Mouse (Mus musculus): Measurements from ENCODE around the gene Oas1h. TPM values are rescaled to one million over a fixed set of nuclear protein-coding genes. Genes with fewer than 3 reads are reported as not detected.

Gene Oas1h
- polyA plus RNA-seq, 1 experiment from 2014 or later, result not detected

- Histone ChIP-seq H3K27ac (ENCODE audit: low read depth, low read length) (no peak overlapping the region), H3K9ac (ENCODE audit: low read depth, low read length) (no peak overlapping the region), H3K36me3 (ENCODE audit: control insufficient read depth, insufficient read depth, low read length) (no peaks in the 10 kb centered on the region), H3K4me1 (ENCODE audit: control insufficient read depth, insufficient read depth, low read length) (no peaks in the 10 kb centered on the region), H3K27me3 (ENCODE audit: control insufficient read depth, insufficient read depth, low read length) (no peaks in the 10 kb centered on the region), H3K4me2 (replicated peaks; ENCODE audit: low read depth, low read length) (no peak overlapping the region), H3K9me3 (ENCODE audit: control insufficient read depth, low read length) (0 out of 2 replicates have a peak, but pooled peaks cover 2% of the 10 kb centered on the region), H3K4me3 (ENCODE audit: low read length) (no peak overlapping the region)
- ATAC-seq (ENCODE audit: low FRiP score, low TSS enrichment), result no peak
- WGBS, result 86% methylated on average over 3 of the region's 3 CpGs
Observed at GRCm38 (mm10) chr5:120844713-120845112, 16.5 kb upstream of the Oas1h start.

- H3K9me3 ChIP-seq (ENCODE audit: control insufficient read depth, low read length), result 0 out of 2 replicates have a peak, but pooled peaks cover 2% of the 10 kb centered on the region
- 77% methylated on average over 4 of the region's 4 CpGs for WGBS
Observed at GRCm38 (mm10) chr5:120847067-120847466, 14.2 kb upstream of the Oas1h start, which contains the start of gene Oas1f. TSS of gene Oas1f (plus strand) at chr5:120847367.

DNA sequence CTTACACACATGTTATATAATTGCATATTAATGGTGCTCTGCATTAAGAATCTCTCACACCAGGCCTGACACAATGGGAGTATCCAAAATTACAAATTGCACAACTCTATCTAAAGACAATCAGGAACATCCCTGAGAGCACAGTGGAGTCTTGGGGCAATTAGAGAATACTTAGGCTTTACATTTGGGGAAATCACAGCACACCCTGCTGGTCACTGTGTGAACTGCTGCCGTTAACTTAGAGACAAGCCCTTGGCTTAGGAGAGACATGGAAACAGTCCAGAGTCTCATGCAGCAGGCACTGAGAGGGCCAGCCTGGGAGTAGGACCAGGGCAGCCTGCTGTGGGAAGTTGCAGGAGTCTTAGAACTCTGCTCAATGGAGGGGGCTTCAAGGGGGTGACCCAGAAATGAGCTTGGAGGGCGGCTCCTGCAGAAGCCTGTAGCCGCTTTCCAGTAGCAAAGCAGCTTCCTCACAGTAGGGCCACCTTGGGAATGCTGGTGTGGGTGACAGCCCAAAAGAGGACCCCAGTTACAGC, 11.6 kb upstream of the Oas1h start:
- Histone ChIP-seq H3K9ac (ENCODE audit: low read depth, low read length) (no peak overlapping the region), H3K4me2 (replicated peaks; ENCODE audit: low read depth, low read length) (no peak overlapping the region), H3K36me3 (ENCODE audit: control insufficient read depth, insufficient read depth, low read length) (no peaks in the 10 kb centered on the region), H3K4me1 (ENCODE audit: control insufficient read depth, insufficient read depth, low read length) (no peaks in the 10 kb centered on the region), H3K27me3 (ENCODE audit: control insufficient read depth, insufficient read depth, low read length) (no peaks in the 10 kb centered on the region), H3K4me3 (ENCODE audit: low read length) (no peak overlapping the region), H3K9me3 (ENCODE audit: control insufficient read depth, low read length) (peaks cover 6% of the 10 kb centered on the region; the same call in 1 of the 2 replicates), H3K27ac (ENCODE audit: low read depth, low read length) (no peak overlapping the region)
- 67% methylated on average over 3 of the region's 3 CpGs for WGBS
- no peak for ATAC-seq (ENCODE audit: low FRiP score, low TSS enrichment)

More at GRCm38 (mm10) chr5:120847067-120847466, 14.2 kb upstream of the Oas1h start, which contains the start of gene Oas1f:
- Histone ChIP-seq H3K4me3 (ENCODE audit: low read length) (no peak within 1 kb of the TSS), H3K27ac (ENCODE audit: low read depth, low read length) (no peak within 1 kb of the TSS), H3K27me3 (ENCODE audit: control insufficient read depth, insufficient read depth, low read length) (no peaks in the 10 kb centered on the region), H3K36me3 (ENCODE audit: control insufficient read depth, insufficient read depth, low read length) (no peaks in the 10 kb centered on the region), H3K4me1 (ENCODE audit: control insufficient read depth, insufficient read depth, low read length) (no peaks in the 10 kb centered on the region), H3K9ac (ENCODE audit: low read depth, low read length) (no peak within 1 kb of the TSS), H3K4me2 (replicated peaks; ENCODE audit: low read depth, low read length) (no peak within 1 kb of the TSS)
- ATAC-seq (ENCODE audit: low FRiP score, low TSS enrichment), result no peak

DNA sequence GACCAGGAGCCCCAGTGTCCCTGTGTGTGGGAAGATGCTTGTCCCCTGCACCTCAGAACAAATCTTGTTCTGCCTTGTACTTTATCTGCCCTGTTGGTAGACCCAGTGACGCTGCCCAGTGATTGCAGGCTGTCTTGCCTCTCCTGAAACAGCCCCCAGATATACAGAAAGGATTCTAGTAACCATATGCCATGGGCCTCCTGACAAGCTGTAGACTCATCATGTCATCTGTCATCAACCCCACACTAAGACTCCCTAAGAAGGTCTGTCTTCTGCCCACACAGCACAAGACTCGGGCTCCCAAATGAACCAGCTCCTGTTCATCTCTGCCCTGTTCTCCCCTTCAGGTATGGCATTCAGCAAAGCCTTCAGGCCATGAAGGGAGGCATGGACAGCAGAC, 2.0 kb upstream of the Oas1h start:
- Histone ChIP-seq H3K27me3 (ENCODE audit: control insufficient read depth, insufficient read depth, low read length) (no peaks in the 10 kb centered on the region), H3K36me3 (ENCODE audit: control insufficient read depth, insufficient read depth, low read length) (no peaks in the 10 kb centered on the region), H3K9ac (ENCODE audit: low read depth, low read length) (no peak overlapping the region), H3K4me1 (ENCODE audit: control insufficient read depth, insufficient read depth, low read length) (no peaks in the 10 kb centered on the region), H3K4me2 (replicated peaks; ENCODE audit: low read depth, low read length) (no peak overlapping the region), H3K4me3 (ENCODE audit: low read length) (no peak overlapping the region), H3K9me3 (ENCODE audit: control insufficient read depth, low read length) (peaks cover 5% of the 10 kb centered on the region; the same call in 1 of the 2 replicates), H3K27ac (ENCODE audit: low read depth, low read length) (no peak overlapping the region)
- ATAC-seq (ENCODE audit: low FRiP score, low TSS enrichment), result no peak
- WGBS, result 85% methylated on average over 2 of the region's 2 CpGs

- H3K27ac ChIP-seq (ENCODE audit: low read depth, low read length), result no peak overlapping the region
- H3K36me3 ChIP-seq (ENCODE audit: control insufficient read depth, insufficient read depth, low read length), result no peaks in the 10 kb centered on the region
- no peak overlapping the region for H3K4me2 ChIP-seq (replicated peaks; ENCODE audit: low read depth, low read length)
- H3K27me3 ChIP-seq (ENCODE audit: control insufficient read depth, insufficient read depth, low read length), result no peaks in the 10 kb centered on the region
- no peaks in the 10 kb centered on the region for H3K9me3 ChIP-seq (ENCODE audit: control insufficient read depth, low read length)
- ATAC-seq (ENCODE audit: low FRiP score, low TSS enrichment), result no peak
- WGBS, result 74% methylated on average over 3 of the region's 3 CpGs
- no peak overlapping the region for H3K4me3 ChIP-seq (ENCODE audit: low read length)
- H3K9ac ChIP-seq (ENCODE audit: low read depth, low read length), result no peak overlapping the region
- no peaks in the 10 kb centered on the region for H3K4me1 ChIP-seq (ENCODE audit: control insufficient read depth, insufficient read depth, low read length)
Observed at GRCm38 (mm10) chr5:120865336-120865860, 4.2 kb downstream of the Oas1h start.

GRCm38 (mm10) chr5:120869436-120870015, 8.3 kb downstream of the Oas1h start:
- no peak overlapping the region for H3K27ac ChIP-seq (ENCODE audit: low read depth, low read length)
- no peak overlapping the region for H3K4me2 ChIP-seq (replicated peaks; ENCODE audit: low read depth, low read length)
- no peak overlapping the region for H3K4me3 ChIP-seq (ENCODE audit: low read length)
- H3K9me3 ChIP-seq (ENCODE audit: control insufficient read depth, low read length), result no peaks in the 10 kb centered on the region
- H3K4me1 ChIP-seq (ENCODE audit: control insufficient read depth, insufficient read depth, low read length), result no peaks in the 10 kb centered on the region
- ATAC-seq (ENCODE audit: low FRiP score, low TSS enrichment), result no peak
- H3K36me3 ChIP-seq (ENCODE audit: control insufficient read depth, insufficient read depth, low read length), result no peaks in the 10 kb centered on the region
- WGBS, result 88% methylated on average over 7 of the region's 7 CpGs
- H3K27me3 ChIP-seq (ENCODE audit: control insufficient read depth, insufficient read depth, low read length), result no peaks in the 10 kb centered on the region
- no peak overlapping the region for H3K9ac ChIP-seq (ENCODE audit: low read depth, low read length)

GRCm38 (mm10) chr5:120870081-120870480, 8.9 kb downstream of the Oas1h start:
- Histone ChIP-seq H3K27me3 (ENCODE audit: control insufficient read depth, insufficient read depth, low read length) (no peaks in the 10 kb centered on the region), H3K9ac (ENCODE audit: low read depth, low read length) (no peak overlapping the region), H3K27ac (ENCODE audit: low read depth, low read length) (no peak overlapping the region), H3K9me3 (ENCODE audit: control insufficient read depth, low read length) (no peaks in the 10 kb centered on the region), H3K36me3 (ENCODE audit: control insufficient read depth, insufficient read depth, low read length) (no peaks in the 10 kb centered on the region), H3K4me1 (ENCODE audit: control insufficient read depth, insufficient read depth, low read length) (no peaks in the 10 kb centered on the region), H3K4me3 (ENCODE audit: low read length) (no peak overlapping the region), H3K4me2 (replicated peaks; ENCODE audit: low read depth, low read length) (no peak overlapping the region)
- no peak for ATAC-seq (ENCODE audit: low FRiP score, low TSS enrichment)
- 60% methylated on average over 3 of the region's 3 CpGs for WGBS

- H3K4me2 ChIP-seq (replicated peaks; ENCODE audit: low read depth, low read length), result no peak overlapping the region
- H3K27me3 ChIP-seq (ENCODE audit: control insufficient read depth, insufficient read depth, low read length), result no peaks in the 10 kb centered on the region
- H3K4me3 ChIP-seq (ENCODE audit: low read length), result no peak overlapping the region
- H3K9me3 ChIP-seq (ENCODE audit: control insufficient read depth, low read length), result no peaks in the 10 kb centered on the region
- no peaks in the 10 kb centered on the region for H3K36me3 ChIP-seq (ENCODE audit: control insufficient read depth, insufficient read depth, low read length)
- ATAC-seq (ENCODE audit: low FRiP score, low TSS enrichment), result no peak
- no peak overlapping the region for H3K9ac ChIP-seq (ENCODE audit: low read depth, low read length)
- 54% methylated on average over 7 of the region's 7 CpGs for WGBS
- no peak overlapping the region for H3K27ac ChIP-seq (ENCODE audit: low read depth, low read length)
- no peaks in the 10 kb centered on the region for H3K4me1 ChIP-seq (ENCODE audit: control insufficient read depth, insufficient read depth, low read length)
Observed at GRCm38 (mm10) chr5:120870782-120871181, 9.6 kb downstream of the Oas1h start.

DNA sequence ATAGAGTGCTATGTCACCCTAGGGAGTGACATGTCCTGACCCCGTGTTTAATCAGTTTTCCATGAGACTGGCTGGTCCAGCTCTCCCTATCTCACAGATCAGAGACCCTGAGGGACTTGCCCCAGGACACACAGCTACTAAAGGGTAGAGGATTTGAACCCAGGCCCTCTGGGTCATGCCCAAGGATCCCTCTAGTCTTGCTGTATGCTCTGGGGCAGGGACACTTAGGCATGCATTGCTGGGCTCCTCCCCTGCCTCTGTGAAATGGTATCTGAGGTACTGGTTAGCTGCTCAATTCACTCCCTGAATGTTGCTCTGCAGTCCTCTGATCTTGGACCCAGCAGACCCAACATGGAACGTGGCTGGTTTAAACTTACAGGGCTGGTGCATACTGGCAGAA, 10.2 kb downstream of the Oas1h start:
- Histone ChIP-seq H3K36me3 (ENCODE audit: control insufficient read depth, insufficient read depth, low read length) (no peaks in the 10 kb centered on the region), H3K4me2 (replicated peaks; ENCODE audit: low read depth, low read length) (no peak overlapping the region), H3K27me3 (ENCODE audit: control insufficient read depth, insufficient read depth, low read length) (no peaks in the 10 kb centered on the region), H3K9ac (ENCODE audit: low read depth, low read length) (no peak overlapping the region), H3K27ac (ENCODE audit: low read depth, low read length) (no peak overlapping the region), H3K9me3 (ENCODE audit: control insufficient read depth, low read length) (no peaks in the 10 kb centered on the region), H3K4me3 (ENCODE audit: low read length) (no peak overlapping the region), H3K4me1 (ENCODE audit: control insufficient read depth, insufficient read depth, low read length) (no peaks in the 10 kb centered on the region)
- no peak for ATAC-seq (ENCODE audit: low FRiP score, low TSS enrichment)
- WGBS, result 27% methylated on average over 2 of the region's 2 CpGs
